Mouse (Mus musculus) lung, postnatal 0 days (tissue): ENCODE results near the gene Thegl. TPM values are rescaled to one million over a fixed set of nuclear protein-coding genes. Genes with fewer than 3 reads are reported as not detected.

Experiments
- ATAC-seq: fragments of 200-750 bp; cut with Nextera tagmentation; 2 replicates; pipeline ENCODE4 v1.8.0; 2017; ENCODE audit warnings: moderate library complexity
- DNase-seq: peaks from one replicate; pipeline ENCODE4 v3.0.0-alpha.2; 2016; ENCODE audit warnings: low spot score
- H3K27ac ChIP-seq: fragments of 300-500 bp; sonication (generic); 2 replicates; pipeline ENCODE4 v1.5.1; 2014; ENCODE audit warnings: antibody characterized with exemption, mild to moderate bottlenecking, low read length, mixed read lengths
- H3K27me3 ChIP-seq: fragments of 300-500 bp; sonication (generic); replicated peaks from 2 replicates; pipeline ENCODE4 v1.6.1; 2014; ENCODE audit warnings: low read length, mixed read lengths; ENCODE audit not compliant: insufficient read depth
- H3K36me3 ChIP-seq: fragments of 300-500 bp; sonication (generic); 2 replicates; pipeline ENCODE4 v1.6.1; 2014; ENCODE audit warnings: low read length, mixed read lengths; ENCODE audit not compliant: insufficient read depth
- H3K4me1 ChIP-seq: fragments of 300-500 bp; sonication (generic); 2 replicates; pipeline ENCODE4 v1.6.1; 2014; ENCODE audit warnings: antibody characterized with exemption, low read depth, low read length, mixed read lengths; ENCODE audit not compliant: insufficient read depth
- H3K4me2 ChIP-seq: fragments of 300-500 bp; sonication (generic); replicated peaks from 2 replicates; pipeline ENCODE4 v1.6.1; 2014; ENCODE audit warnings: low read depth, mild to moderate bottlenecking, low read length, moderate library complexity, mixed read lengths
- H3K4me3 ChIP-seq: fragments of 300-500 bp; sonication (generic); 2 replicates; pipeline ENCODE4 v1.5.1; 2014; ENCODE audit warnings: low read depth, low read length
- H3K9ac ChIP-seq: fragments of 300-500 bp; sonication (generic); replicated peaks from 2 replicates; pipeline ENCODE4 v1.6.1; 2014; ENCODE audit warnings: low read depth, mild to moderate bottlenecking
- H3K9me3 ChIP-seq: fragments of 300-500 bp; sonication (generic); 2 replicates; pipeline ENCODE4 v1.6.1; 2016; ENCODE audit warnings: low read length, mixed read lengths
- CTCF ChIP-seq: IDR thresholded peaks from 2 replicates; pipeline ENCODE4 v1.5.1; 2016; ENCODE audit warnings: antibody characterized with exemption, mild to moderate bottlenecking
- EP300 ChIP-seq: IDR thresholded peaks from 2 replicates; pipeline ENCODE4 v1.6.1; 2016; ENCODE audit warnings: antibody characterized with exemption, mild to moderate bottlenecking, control low read depth
- WGBS: fragments of 180-500 bp; shearing (Covaris S2); extraction: QIAGEN DNeasy Blood & Tissue Kit; methylation state at CpG from one replicate; pipeline ENCODE4 v1.1.7; 2014; 5-methylcytosine and 5-hydroxymethylcytosine counted together
- polyA plus RNA-seq: library from polyadenylated mRNA; unstranded; fragments of >200 nt; fragmentation: Nextera tagmentation; extraction: Ambion mirVana; gene quantifications from 2 replicates; pipeline ENCODE4 v1.2.1, GENCODE M21; 2015

The Thegl gene
- polyA plus RNA-seq, 1 experiment from 2014 or later, result 1.2 TPM

GRCm38 (mm10) chr5:77099997-77100380, 84.2 kb downstream of the Thegl start:
- TF ChIP-seq CTCF, result no peak
- no peak for TF ChIP-seq EP300
- no peak overlapping the region for H3K9ac ChIP-seq
- peak overlapping the region; percentile 58 for H3K27ac ChIP-seq
- H3K4me1 ChIP-seq, result peaks cover 19% of the 10 kb centered on the region
- H3K36me3 ChIP-seq, result no peaks in the 10 kb centered on the region
- ATAC-seq (no peak), DNase-seq (no peak)
- H3K4me3 ChIP-seq, result no peak overlapping the region
- 71% methylated on average over 6 of the region's 6 CpGs for WGBS
- no peaks in the 10 kb centered on the region for H3K27me3 ChIP-seq
- no peaks in the 10 kb centered on the region for H3K9me3 ChIP-seq
- no peak overlapping the region for H3K4me2 ChIP-seq

GRCm38 (mm10) chr5:77100691-77101090, 84.9 kb downstream of the Thegl start:
- no peaks in the 10 kb centered on the region for H3K27me3 ChIP-seq
- peaks cover 19% of the 10 kb centered on the region for H3K4me1 ChIP-seq
- no peak for ATAC-seq
- WGBS, result 80% methylated on average over 6 of the region's 6 CpGs
- no peak for TF ChIP-seq CTCF
- no peak for TF ChIP-seq EP300
- no peak overlapping the region for H3K4me2 ChIP-seq
- no peaks in the 10 kb centered on the region for H3K36me3 ChIP-seq
- H3K27ac ChIP-seq, result no peak overlapping the region
- H3K4me3 ChIP-seq, result no peak overlapping the region
- no peak overlapping the region for H3K9ac ChIP-seq
- no peaks in the 10 kb centered on the region for H3K9me3 ChIP-seq
- no peak for DNase-seq

GRCm38 (mm10) chr5:77102522-77103365, 86.9 kb downstream of the Thegl start:
- peak; percentile 76 for DNase-seq
- 72% methylated on average over 15 of the region's 15 CpGs for WGBS
- Histone ChIP-seq H3K27me3 (no peaks in the 10 kb centered on the region), H3K4me3 (no peak overlapping the region), H3K36me3 (no peaks in the 10 kb centered on the region), H3K9me3 (no peaks in the 10 kb centered on the region), H3K27ac (peak overlapping the region; percentile 49), H3K9ac (no peak overlapping the region), H3K4me2 (no peak overlapping the region), H3K4me1 (peaks cover 13% of the 10 kb centered on the region)
- TF ChIP-seq EP300 (peak; percentile 77), CTCF (no peak)
- ATAC-seq, result peak; percentile 70

- Histone ChIP-seq H3K36me3 (no peaks in the 10 kb centered on the region), H3K27me3 (no peaks in the 10 kb centered on the region), H3K9ac (no peak overlapping the region), H3K27ac (no peak overlapping the region), H3K4me1 (peaks cover 7% of the 10 kb centered on the region; the same call in 1 of the 2 replicates), H3K4me3 (no peak overlapping the region), H3K9me3 (no peaks in the 10 kb centered on the region), H3K4me2 (no peak overlapping the region)
- 88% methylated on average over 11 of the region's 11 CpGs for WGBS
- no peak for DNase-seq
- no peak for ATAC-seq
- TF ChIP-seq EP300, result no peak
- TF ChIP-seq CTCF, result no peak
Measured at GRCm38 (mm10) chr5:77107146-77107822, 91.5 kb downstream of the Thegl start.

GRCm38 (mm10) chr5:77108806-77109205, 93.0 kb downstream of the Thegl start:
- Histone ChIP-seq H3K36me3 (no peaks in the 10 kb centered on the region), H3K4me1 (peaks cover 7% of the 10 kb centered on the region; the same call in 1 of the 2 replicates), H3K27me3 (no peaks in the 10 kb centered on the region), H3K27ac (no peak overlapping the region), H3K9me3 (no peaks in the 10 kb centered on the region), H3K4me2 (no peak overlapping the region), H3K4me3 (no peak overlapping the region), H3K9ac (no peak overlapping the region)
- no peak for TF ChIP-seq CTCF
- TF ChIP-seq EP300, result no peak
- DNase-seq, result no peak
- no peak for ATAC-seq
- WGBS, result 82% methylated on average over 6 of the region's 6 CpGs

GRCm38 (mm10) chr5:77109814-77110213, 94.0 kb downstream of the Thegl start:
- 25% methylated on average over 2 of the region's 2 CpGs for WGBS
- DNase-seq (peak; percentile 70), ATAC-seq (peak; percentile 81)
- no peaks in the 10 kb centered on the region for H3K36me3 ChIP-seq
- H3K9me3 ChIP-seq, result no peaks in the 10 kb centered on the region
- peak overlapping the region; percentile 82 for H3K27ac ChIP-seq
- no peak overlapping the region for H3K9ac ChIP-seq
- TF ChIP-seq CTCF, result no peak
- TF ChIP-seq EP300, result peak; percentile 74
- peak overlapping the region; percentile 18; the same call in 1 of the 2 replicates for H3K4me2 ChIP-seq
- peaks cover 7% of the 10 kb centered on the region; the same call in 1 of the 2 replicates for H3K4me1 ChIP-seq
- H3K27me3 ChIP-seq, result no peaks in the 10 kb centered on the region
- H3K4me3 ChIP-seq, result no peak overlapping the region

Other genes with a start within 250 kb of the Thegl start
- 7.2 and 8.0 TPM in 2 replicates for gene Aasdh, start 110.5 kb upstream of the Thegl start, polyA plus RNA-seq
- 166 and 167 TPM in 2 replicates for gene Paics, start 64.7 kb upstream of the Thegl start, polyA plus RNA-seq
- 12.5 and 14.0 TPM in 2 replicates for gene Ppat, start 64.4 kb upstream of the Thegl start, polyA plus RNA-seq
- gene Srp72, start 41.3 kb upstream of the Thegl start, polyA plus RNA-seq, result 49.5 and 53.4 TPM in 2 replicates
- not detected in 2 replicates for gene Arl9, start 12.0 kb upstream of the Thegl start, polyA plus RNA-seq
- gene Hopx, start 99.1 kb downstream of the Thegl start, polyA plus RNA-seq, result 49.0 and 49.5 TPM in 2 replicates
- 5.2 and 8.5 TPM in 2 replicates for gene Spink2, start 195.4 kb downstream of the Thegl start, polyA plus RNA-seq
- 20.4 and 23.5 TPM in 2 replicates for gene Rest, start 249.5 kb downstream of the Thegl start, polyA plus RNA-seq